Mouse (Mus musculus) heart, adult 2 months (tissue): Measurements from ENCODE around the gene Schip1. TPM values are rescaled to one million over a fixed set of nuclear protein-coding genes. Genes with fewer than 3 reads are reported as not detected.

Source experiments
- DNase-seq, 2 experiments: peaks; one replicate each; pipeline ENCODE4 v3.0.0; 2021
- H3K27ac ChIP-seq: fragments of 200-600 bp; 2 replicates; pipeline ENCODE4 v1.8.1; 2022
- H3K27me3 ChIP-seq: fragments of 200-500 bp; 2 replicates; pipeline ENCODE4 v1.6.1; 2012; ENCODE audit warnings: mild to moderate bottlenecking, low read length, inconsistent platforms, mixed read lengths; ENCODE audit not compliant: control insufficient read depth, insufficient read depth
- H3K36me3 ChIP-seq: fragments of 200-500 bp; 2 replicates; pipeline ENCODE4 v1.6.1; 2012; ENCODE audit warnings: low read length, inconsistent platforms; ENCODE audit not compliant: control insufficient read depth, insufficient read depth
- H3K4me1 ChIP-seq: fragments of 200-500 bp; 2 replicates; pipeline ENCODE4 v1.6.1; 2011; ENCODE audit warnings: low read length; ENCODE audit not compliant: control insufficient read depth, insufficient read depth
- H3K4me3 ChIP-seq: fragments of 200-600 bp; 2 replicates; pipeline ENCODE4 v1.8.1; 2022
- H3K79me2 ChIP-seq: fragments of 200-500 bp; replicated peaks from 2 replicates; pipeline ENCODE4 v1.6.1; 2012; ENCODE audit warnings: mild to moderate bottlenecking, inconsistent platforms, low read length, moderate library complexity, mixed read lengths; ENCODE audit not compliant: control insufficient read depth, insufficient read depth
- H3K9ac ChIP-seq: fragments of 200-500 bp; 2 replicates; pipeline ENCODE4 v1.6.1; 2012; ENCODE audit warnings: low read depth, mild to moderate bottlenecking, control low read depth, inconsistent platforms, low read length, mixed read lengths
- CTCF ChIP-seq: fragments of 200-600 bp; IDR thresholded peaks from 2 replicates; pipeline ENCODE4 v1.8.1; 2022; ENCODE audit warnings: antibody characterized with exemption, mild to moderate bottlenecking, moderate library complexity
- EP300 ChIP-seq: fragments of 200-500 bp; IDR thresholded peaks from 2 replicates; pipeline ENCODE4 v1.6.1; 2011; ENCODE audit warnings: low read depth, low read length, control low read depth; ENCODE audit not compliant: insufficient read depth
- POLR2A ChIP-seq: fragments of 200-500 bp; IDR thresholded peaks from 2 replicates; pipeline ENCODE4 v1.6.1; 2011; ENCODE audit warnings: mild to moderate bottlenecking, low read depth, low read length, control low read depth; ENCODE audit not compliant: insufficient read depth
- WGBS: fragments of 180-500 bp; shearing (Covaris S2); methylation state at CpG from one replicate; pipeline ENCODE4 v1.1.7; 2018; 5-methylcytosine and 5-hydroxymethylcytosine counted together
- intact Hi-C: fragments of 180-260 bp; cut with DNase I; formaldehyde crosslinking; loops from one replicate; pipeline ENCODE4 v1.15.1; 2025
- polyA plus RNA-seq: library from polyadenylated mRNA; depleted of rRNA; stranded (reverse); fragments of >200 nt; gene quantifications from 2 replicates; pipeline ENCODE4 v1.2.3, GENCODE M21; 2012
- total RNA-seq, 2 experiments: library from RNA; stranded (reverse); gene quantifications; 2 replicates each; pipeline ENCODE4 v1.2.3; 2021

Schip1 gene
- total and polyA plus RNA-seq, 3 experiments = 44.3 to 181 (median 163) TPM

DNA sequence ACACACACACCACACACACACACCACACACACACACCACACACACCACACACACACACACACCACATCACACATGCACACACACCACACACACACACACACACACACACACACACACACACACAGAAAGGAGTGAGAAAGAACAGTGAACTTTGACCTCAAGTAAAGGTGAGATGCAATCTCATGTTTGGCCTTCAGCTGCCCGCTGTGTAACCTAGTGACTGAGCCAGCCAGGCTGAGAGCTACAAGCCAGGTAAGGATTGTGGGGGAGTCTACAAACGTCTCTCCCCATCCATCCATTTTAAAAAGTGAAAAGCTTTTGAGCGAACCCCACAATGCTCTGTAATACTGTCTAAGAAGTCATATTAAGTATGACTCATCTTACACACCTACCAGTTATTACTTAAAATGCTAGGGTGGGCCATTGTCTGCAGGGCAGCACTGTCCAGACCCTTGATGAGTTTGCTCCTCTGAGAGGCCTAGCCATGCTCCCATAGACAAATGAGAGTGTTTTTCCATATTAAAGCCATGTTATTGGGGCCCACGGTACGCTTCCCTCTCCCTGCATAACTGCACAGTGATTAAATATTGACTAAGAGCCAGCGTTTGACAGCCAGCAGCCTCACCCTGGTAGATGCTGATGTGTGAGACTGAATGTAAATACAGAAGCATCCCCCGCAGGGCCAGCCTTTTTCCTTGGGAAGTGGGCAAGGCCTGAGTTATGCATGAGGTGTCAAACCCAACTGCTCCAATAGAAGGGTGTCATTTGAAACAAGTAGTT is 448.9 kb downstream of the Schip1 start:
- no peak for TF ChIP-seq POLR2A
- no peak for TF ChIP-seq CTCF
- TF ChIP-seq EP300 = no peak
- Histone ChIP-seq H3K36me3 (peaks cover 5% of the 10 kb centered on the region), H3K27me3 (no peaks in the 10 kb centered on the region), H3K9ac (no peak overlapping the region), H3K4me3 (no peak overlapping the region), H3K4me1 (peaks cover 16% of the 10 kb centered on the region), H3K79me2 (peaks cover 2% of the 10 kb centered on the region; the same call in 1 of the 2 replicates), H3K27ac (no peak overlapping the region)
- intact Hi-C loops = no loop called here
- no peak for DNase-seq
- 58% methylated on average over 7 of the region's 7 CpGs for WGBS

DNA sequence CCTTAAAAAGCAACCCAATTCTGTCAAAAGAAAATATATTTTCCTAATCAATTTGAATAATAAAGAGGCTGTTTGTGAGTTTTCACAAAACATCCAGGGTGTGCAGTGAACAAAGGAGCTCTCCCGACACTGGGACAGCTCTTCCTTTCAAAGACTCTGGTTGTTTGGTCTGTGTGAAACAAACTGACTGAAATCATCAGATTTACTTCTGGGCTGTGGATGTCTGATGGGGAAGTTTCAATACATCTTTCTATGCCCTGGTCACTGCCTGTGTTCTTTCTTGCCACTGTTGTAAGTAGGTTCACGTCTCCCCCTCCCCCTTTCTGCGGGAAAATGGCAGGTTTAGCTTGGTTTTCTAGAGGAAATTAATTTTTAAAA is 449.5 kb downstream of the Schip1 start:
- Histone ChIP-seq H3K79me2 (peaks cover 2% of the 10 kb centered on the region; the same call in 1 of the 2 replicates), H3K36me3 (peaks cover 5% of the 10 kb centered on the region), H3K9ac (no peak overlapping the region), H3K27me3 (no peaks in the 10 kb centered on the region), H3K4me3 (no peak overlapping the region), H3K27ac (no peak overlapping the region), H3K4me1 (peaks cover 13% of the 10 kb centered on the region)
- no peak for TF ChIP-seq EP300
- TF ChIP-seq CTCF = no peak
- no peak for TF ChIP-seq POLR2A
- 91% methylated on average over 3 of the region's 3 CpGs for WGBS
- DNase-seq = no peak
- intact Hi-C loops = no loop called here

DNA sequence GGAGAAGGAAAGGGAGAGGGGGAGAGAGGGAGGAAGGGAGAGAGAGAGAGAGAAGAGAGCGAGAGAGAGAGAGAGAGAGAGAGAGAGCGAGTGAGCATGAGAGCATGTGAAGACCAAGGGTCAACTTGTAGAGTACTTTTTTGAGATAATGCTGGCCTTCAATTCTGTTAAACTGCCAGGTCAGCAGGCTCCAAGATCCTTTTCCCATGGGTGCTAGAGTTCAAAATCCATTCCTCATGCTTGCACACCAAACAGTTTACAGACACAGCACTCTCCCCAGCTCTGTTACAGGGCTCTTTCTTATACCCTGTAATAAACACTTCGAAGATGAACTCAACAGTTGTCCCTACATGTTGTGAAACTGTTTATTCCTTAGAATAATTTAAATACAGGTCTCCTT is 450.1 kb downstream of the Schip1 start:
- Histone ChIP-seq H3K4me1 (peaks cover 10% of the 10 kb centered on the region), H3K27me3 (no peaks in the 10 kb centered on the region), H3K79me2 (peaks cover 2% of the 10 kb centered on the region; the same call in 1 of the 2 replicates), H3K9ac (no peak overlapping the region), H3K4me3 (no peak overlapping the region), H3K36me3 (peaks cover 3% of the 10 kb centered on the region; the same call in 1 of the 2 replicates), H3K27ac (no peak overlapping the region)
- DNase-seq = no peak
- whole genome bisulfite sequencing = 75% methylated on average over 3 of the region's 3 CpGs
- TF ChIP-seq CTCF (no peak), POLR2A (no peak), EP300 (no peak)
- intact Hi-C loops = no loop called here

DNA sequence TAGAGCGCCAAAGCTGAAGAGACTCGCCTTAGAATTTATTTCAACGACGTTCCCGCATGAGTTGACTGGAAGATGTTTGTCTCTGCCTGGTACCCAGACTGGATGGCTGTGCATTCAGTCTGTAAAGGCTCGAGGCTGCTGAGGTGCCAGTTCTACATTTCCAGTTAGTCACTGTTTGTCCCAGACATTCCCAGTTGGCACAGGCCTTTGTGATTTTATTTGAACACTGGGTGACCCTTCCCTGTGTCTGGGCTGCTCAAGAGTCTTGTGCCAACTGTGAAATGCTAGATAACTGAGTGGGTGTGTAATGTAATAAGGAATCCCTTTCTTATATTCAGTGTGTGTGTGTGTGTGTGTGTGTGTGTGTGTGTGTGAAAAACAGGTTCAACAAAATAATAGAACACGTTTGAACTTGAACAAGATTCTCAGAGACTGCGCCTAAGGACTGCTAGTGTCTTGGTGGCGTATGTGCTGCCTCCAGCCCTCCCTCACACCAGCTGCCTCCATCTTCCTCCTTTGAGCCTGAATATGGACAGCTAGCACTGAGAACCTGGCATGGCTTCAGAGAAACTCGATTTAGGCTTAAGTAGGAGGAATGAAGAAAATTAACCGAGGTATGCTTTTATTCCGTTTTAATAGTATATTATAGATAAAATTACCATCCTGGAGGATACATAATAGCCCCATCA is 451.9 kb downstream of the Schip1 start:
- Histone ChIP-seq H3K27me3 (no peaks in the 10 kb centered on the region), H3K79me2 (peaks cover 2% of the 10 kb centered on the region; the same call in 1 of the 2 replicates), H3K36me3 (peaks cover 3% of the 10 kb centered on the region; the same call in 1 of the 2 replicates), H3K27ac (no peak overlapping the region), H3K4me1 (peaks cover 4% of the 10 kb centered on the region), H3K9ac (no peak overlapping the region), H3K4me3 (no peak overlapping the region)
- 71% methylated on average over 12 of the region's 12 CpGs for WGBS
- no peak for DNase-seq
- intact Hi-C loops = no loop called here
- TF ChIP-seq CTCF (no peak), EP300 (no peak), POLR2A (no peak)

DNA sequence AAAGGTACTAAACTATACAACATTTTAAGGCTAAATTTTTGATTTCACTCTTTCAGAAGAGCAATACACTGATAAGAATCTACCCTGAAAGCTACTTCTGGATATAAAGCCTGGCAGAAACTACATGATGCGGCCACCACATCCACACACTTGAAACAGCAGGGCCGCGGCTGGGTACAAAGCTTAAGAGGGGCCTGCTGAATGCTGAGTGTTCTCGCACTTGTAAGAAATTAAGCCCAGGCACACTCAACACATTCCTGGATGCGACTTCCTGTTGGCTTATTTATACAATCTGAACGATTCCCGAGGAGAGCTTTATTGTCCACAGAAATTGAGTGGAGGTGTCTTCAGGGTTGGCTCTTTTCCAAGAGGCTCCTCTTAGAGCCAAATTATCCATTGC is 452.6 kb downstream of the Schip1 start:
- Histone ChIP-seq H3K36me3 (peaks cover 3% of the 10 kb centered on the region; the same call in 1 of the 2 replicates), H3K27me3 (no peaks in the 10 kb centered on the region), H3K4me3 (no peak overlapping the region), H3K4me1 (peaks cover 1% of the 10 kb centered on the region; the same call in 1 of the 2 replicates), H3K9ac (no peak overlapping the region), H3K79me2 (peaks cover 2% of the 10 kb centered on the region; the same call in 1 of the 2 replicates), H3K27ac (no peak overlapping the region)
- TF ChIP-seq EP300 (no peak), POLR2A (no peak), CTCF (no peak)
- 45% methylated on average over 7 of the region's 7 CpGs for WGBS
- intact Hi-C loops = no loop called here
- no peak for DNase-seq

- Histone ChIP-seq H3K79me2 (no peaks in the 10 kb centered on the region; the same call in 1 of the 2 replicates), H3K27ac (no peak overlapping the region), H3K4me3 (no peak overlapping the region), H3K9ac (no peak overlapping the region), H3K4me1 (peaks cover 1% of the 10 kb centered on the region; the same call in 1 of the 2 replicates), H3K27me3 (no peaks in the 10 kb centered on the region), H3K36me3 (peaks cover 3% of the 10 kb centered on the region; the same call in 1 of the 2 replicates)
- TF ChIP-seq POLR2A (no peak), CTCF (no peak), EP300 (no peak)
- WGBS = 83% methylated on average over 8 of the region's 8 CpGs
- no peak for DNase-seq
- intact Hi-C loops = no loop called here
Measured at GRCm38 (mm10) chr3:68518041-68518440, 453.4 kb downstream of the Schip1 start.
